Mouse (Mus musculus): ENCODE results near the gene Egfl7.

DNA sequence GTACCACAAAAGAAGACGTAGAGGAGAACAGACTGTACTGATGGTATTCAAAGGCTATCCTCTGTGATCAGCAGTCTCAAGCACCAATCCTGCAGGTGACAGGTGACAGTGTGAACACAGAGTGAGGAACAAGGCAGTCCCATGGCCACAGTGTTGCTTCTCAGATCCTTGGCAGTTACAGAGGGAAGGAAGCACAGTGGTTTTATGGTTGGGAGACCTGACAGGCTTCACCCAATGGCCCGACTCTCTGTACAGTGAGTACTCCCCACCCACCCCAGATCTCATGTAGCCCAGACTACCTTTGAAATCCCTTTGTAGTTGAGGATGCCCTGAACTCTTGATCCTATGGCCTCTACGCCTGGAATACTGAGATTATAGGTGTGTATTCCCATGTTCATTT is 45.6 kb downstream of the Egfl7 start:
- no peak for TF ChIP-seq POLR2A (IDR thresholded peaks at IDR 0.05; ENCODE audit: control insufficient read depth, extremely low read depth, insufficient read depth, low read length, poor library complexity)
- TF ChIP-seq CTCF (IDR thresholded peaks at IDR 0.05; ENCODE audit: borderline replicate concordance, control insufficient read depth, extremely low read depth, insufficient read depth, low read length, poor library complexity): no peak

All from thymus, adult 2 months (tissue).